Mouse (Mus musculus): Measurements from ENCODE around the gene Coq8b. TPM values are rescaled to one million over a fixed set of nuclear protein-coding genes. Genes with fewer than 3 reads are reported as not detected.

The Coq8b gene
- polyA plus RNA-seq, 1 experiment from 2014 or later = 32.3 TPM

GRCm38 (mm10) chr7:27305091-27305730 is 72.4 kb downstream of the Coq8b start:
- WGBS (ENCODE audit: insufficient replicate concordance) = 71% methylated on average over 17 of the region's 17 CpGs
- no peak overlapping the region for H3K27ac ChIP-seq (ENCODE audit: low read length)
- H3K9ac ChIP-seq (ENCODE audit: low read depth, low read length) = no peak overlapping the region
- no peak overlapping the region for H3K4me3 ChIP-seq (ENCODE audit: low read depth, low read length)
- no peak overlapping the region for H3K4me2 ChIP-seq (ENCODE audit: low read depth, low read length)
- H3K4me1 ChIP-seq (ENCODE audit: control insufficient read depth, low read depth, low read length) = no peaks in the 10 kb centered on the region; the same call in 1 of the 2 replicates
- H3K27me3 ChIP-seq (ENCODE audit: control insufficient read depth, insufficient read depth, low read depth, low read length) = peaks cover 12% of the 10 kb centered on the region
- ATAC-seq (ENCODE audit: low read depth) = no peak
- no peaks in the 10 kb centered on the region for H3K36me3 ChIP-seq (ENCODE audit: control insufficient read depth, insufficient read depth)
- no peaks in the 10 kb centered on the region for H3K9me3 ChIP-seq (replicated peaks; ENCODE audit: control insufficient read depth, low read length)

- no peaks in the 10 kb centered on the region; the same call in 1 of the 2 replicates for H3K4me1 ChIP-seq (ENCODE audit: control insufficient read depth, low read depth, low read length)
- H3K27ac ChIP-seq (ENCODE audit: low read length) = no peak overlapping the region
- H3K9ac ChIP-seq (ENCODE audit: low read depth, low read length) = no peak overlapping the region
- WGBS (ENCODE audit: insufficient replicate concordance) = 60% methylated on average over 24 of the region's 24 CpGs
- H3K4me2 ChIP-seq (ENCODE audit: low read depth, low read length) = no peak overlapping the region
- H3K9me3 ChIP-seq (replicated peaks; ENCODE audit: control insufficient read depth, low read length) = no peaks in the 10 kb centered on the region
- no peak for ATAC-seq (ENCODE audit: low read depth)
- H3K36me3 ChIP-seq (ENCODE audit: control insufficient read depth, insufficient read depth) = no peaks in the 10 kb centered on the region
- H3K27me3 ChIP-seq (ENCODE audit: control insufficient read depth, insufficient read depth, low read depth, low read length) = peaks cover 24% of the 10 kb centered on the region
- H3K4me3 ChIP-seq (ENCODE audit: low read depth, low read length) = no peak overlapping the region
Observed at GRCm38 (mm10) chr7:27306161-27307160, 73.6 kb downstream of the Coq8b start.

- no peak for ATAC-seq (ENCODE audit: low read depth)
- H3K27ac ChIP-seq (ENCODE audit: low read length) = no peak overlapping the region
- H3K36me3 ChIP-seq (ENCODE audit: control insufficient read depth, insufficient read depth) = no peaks in the 10 kb centered on the region
- no peak overlapping the region for H3K4me2 ChIP-seq (ENCODE audit: low read depth, low read length)
- H3K9me3 ChIP-seq (replicated peaks; ENCODE audit: control insufficient read depth, low read length) = no peaks in the 10 kb centered on the region
- H3K9ac ChIP-seq (ENCODE audit: low read depth, low read length) = no peak overlapping the region
- no peak overlapping the region for H3K4me3 ChIP-seq (ENCODE audit: low read depth, low read length)
- H3K27me3 ChIP-seq (ENCODE audit: control insufficient read depth, insufficient read depth, low read depth, low read length) = peaks cover 24% of the 10 kb centered on the region
- no peaks in the 10 kb centered on the region; the same call in 1 of the 2 replicates for H3K4me1 ChIP-seq (ENCODE audit: control insufficient read depth, low read depth, low read length)
- WGBS (ENCODE audit: insufficient replicate concordance) = 50% methylated on average over 9 of the region's 9 CpGs
Observed at GRCm38 (mm10) chr7:27307551-27307950, 74.7 kb downstream of the Coq8b start.

MicroRNAs encoded within 50 kb of the gene (microRNA counts, 519-probe panel; counts per million panel counts)
- 1,006 counts per million, percentile 5 among the panel's probes with 10 or more counts for microRNA mmu-miR-1191

Small RNA genes lying within 50 kb of the gene (microRNA-seq; reads per million reads assigned to microRNA genes)
- gene Mir1191 = 3.9 reads per million, percentile 13 among the genes with 10 or more reads in this experiment

Other genes with a start within 250 kb of the Coq8b start
- gene Cyp2a12, start 203.9 kb upstream of the Coq8b start, polyA plus RNA-seq (2015; fragmentation: Nextera tagmentation; extraction: Ambion mirVana) = 14.0 and 18.5 TPM in 2 replicates
- gene Cyp2f2, start 113.1 kb upstream of the Coq8b start, polyA plus RNA-seq (2015; fragmentation: Nextera tagmentation; extraction: Ambion mirVana) = 2.0 and 3.0 TPM in 2 replicates
- not detected in 2 replicates for gene Cyp2t4, start 79.3 kb upstream of the Coq8b start, polyA plus RNA-seq (2015; fragmentation: Nextera tagmentation; extraction: Ambion mirVana)
- gene Egln2, start 66.2 kb upstream of the Coq8b start, polyA plus RNA-seq (2015; fragmentation: Nextera tagmentation; extraction: Ambion mirVana) = 26.4 and 28.2 TPM in 2 replicates
- 21.2 and 22.3 TPM in 2 replicates for gene Rab4b, start 54.1 kb upstream of the Coq8b start, polyA plus RNA-seq (2015; fragmentation: Nextera tagmentation; extraction: Ambion mirVana)
- gene Gm21983, start 51.9 kb upstream of the Coq8b start, polyA plus RNA-seq (2015; fragmentation: Nextera tagmentation; extraction: Ambion mirVana) = not detected in 2 replicates
- gene Mia, start 51.9 kb upstream of the Coq8b start, polyA plus RNA-seq (2015; fragmentation: Nextera tagmentation; extraction: Ambion mirVana) = 0.74 and 0.76 TPM in 2 replicates
- 0.62 and 0.87 TPM in 2 replicates for gene BC024978, start 37.2 kb upstream of the Coq8b start, polyA plus RNA-seq (2015; fragmentation: Nextera tagmentation; extraction: Ambion mirVana)
- 74.7 and 75.5 TPM in 2 replicates for gene Snrpa, start 36.8 kb upstream of the Coq8b start, polyA plus RNA-seq (2015; fragmentation: Nextera tagmentation; extraction: Ambion mirVana)
- gene Itpkc, start 4.4 kb upstream of the Coq8b start, polyA plus RNA-seq (2015; fragmentation: Nextera tagmentation; extraction: Ambion mirVana) = 1.6 and 2.0 TPM in 2 replicates
- gene Numbl, start 25.4 kb downstream of the Coq8b start, polyA plus RNA-seq (2015; fragmentation: Nextera tagmentation; extraction: Ambion mirVana) = 1.2 and 1.9 TPM in 2 replicates
- gene Ltbp4, start 104.7 kb downstream of the Coq8b start, polyA plus RNA-seq (2015; fragmentation: Nextera tagmentation; extraction: Ambion mirVana) = 5.2 and 7.6 TPM in 2 replicates
- gene Shkbp1, start 123.0 kb downstream of the Coq8b start, polyA plus RNA-seq (2015; fragmentation: Nextera tagmentation; extraction: Ambion mirVana) = 16.1 and 16.5 TPM in 2 replicates
- gene Gm20479, start 124.4 kb downstream of the Coq8b start, polyA plus RNA-seq (2015; fragmentation: Nextera tagmentation; extraction: Ambion mirVana) = 0.23 and 0.44 TPM in 2 replicates
- gene Sptbn4, start 214.7 kb downstream of the Coq8b start, polyA plus RNA-seq (2015; fragmentation: Nextera tagmentation; extraction: Ambion mirVana) = 0.02 and 0.06 TPM in 2 replicates
- 853 and 865 TPM in 2 replicates for gene Blvrb, start 215.0 kb downstream of the Coq8b start, polyA plus RNA-seq (2015; fragmentation: Nextera tagmentation; extraction: Ambion mirVana)
- 35.5 and 37.6 TPM in 2 replicates for gene Sertad3, start 240.7 kb downstream of the Coq8b start, polyA plus RNA-seq (2015; fragmentation: Nextera tagmentation; extraction: Ambion mirVana)

Data from liver, embryonic 16.5 days (tissue).